Mouse (Mus musculus) brain, embryonic 14.5 days (tissue): ENCODE measurements around the gene Gpc6.

Experiments
- CTCF ChIP-seq: fragments of 200-500 bp; IDR thresholded peaks from 2 replicates; pipeline ENCODE4 v1.5.1; 2012; ENCODE audit warnings: inconsistent platforms, mild to moderate bottlenecking, moderate library complexity, borderline replicate concordance; ENCODE audit not compliant: insufficient read depth, insufficient read length; ENCODE audit errors: extremely low read depth
- POLR2A ChIP-seq: fragments of 200-500 bp; IDR thresholded peaks from 2 replicates; pipeline ENCODE4 v1.6.1; 2012; ENCODE audit warnings: mild to moderate bottlenecking, inconsistent platforms, borderline replicate concordance; ENCODE audit not compliant: poor library complexity, insufficient read depth, insufficient read length, severe bottlenecking; ENCODE audit errors: extremely low read depth

GRCm38 (mm10) chr14:117527053-117527452 is 601.9 kb downstream of the Gpc6 start:
- TF ChIP-seq CTCF (no peak), POLR2A (no peak)
